Mouse (Mus musculus): ENCODE measurements around the gene E030030I06Rik.
"Not testable (repeated sequence)": the region's sequence is repeated elsewhere in the genome, so short reads cannot be mapped to it uniquely, and the experiment has no call there.

The E030030I06Rik gene

DNA sequence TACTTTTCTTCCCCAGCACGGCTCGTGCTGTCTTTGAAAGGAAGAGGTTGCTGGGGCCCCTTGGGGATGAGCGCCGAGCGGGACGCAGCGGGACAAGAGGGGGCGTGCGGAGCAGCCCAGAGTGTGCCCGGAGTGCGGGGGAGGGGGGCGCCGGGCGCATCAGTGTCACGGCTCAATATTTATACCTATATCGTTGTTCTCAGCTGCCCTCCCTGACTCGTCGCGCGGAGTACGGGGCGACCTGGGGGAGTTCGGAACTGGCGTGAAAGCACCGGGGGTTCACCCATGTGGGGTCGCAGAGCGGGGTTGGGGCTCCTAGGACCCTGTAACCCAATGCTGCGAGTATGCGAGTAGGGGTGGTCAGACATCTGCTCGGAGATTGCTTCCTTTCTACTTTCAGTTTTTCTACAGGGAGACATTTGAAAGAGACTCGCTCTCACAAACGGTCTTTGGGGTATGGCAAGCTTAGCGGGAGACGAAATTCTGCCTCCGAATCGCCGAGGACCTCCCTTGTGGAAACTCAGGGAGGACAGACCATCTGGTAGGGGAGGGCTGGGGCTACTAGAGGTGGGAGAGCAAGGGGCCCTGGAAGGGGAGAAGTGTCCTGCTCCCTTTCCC, at the start of gene E030030I06Rik:
E030030I06Rik (minus strand) TSS at position 198 of the 618 bp plus-strand sequence.
- DNase-seq (ENCODE audit: low spot score), result no peak

DNA sequence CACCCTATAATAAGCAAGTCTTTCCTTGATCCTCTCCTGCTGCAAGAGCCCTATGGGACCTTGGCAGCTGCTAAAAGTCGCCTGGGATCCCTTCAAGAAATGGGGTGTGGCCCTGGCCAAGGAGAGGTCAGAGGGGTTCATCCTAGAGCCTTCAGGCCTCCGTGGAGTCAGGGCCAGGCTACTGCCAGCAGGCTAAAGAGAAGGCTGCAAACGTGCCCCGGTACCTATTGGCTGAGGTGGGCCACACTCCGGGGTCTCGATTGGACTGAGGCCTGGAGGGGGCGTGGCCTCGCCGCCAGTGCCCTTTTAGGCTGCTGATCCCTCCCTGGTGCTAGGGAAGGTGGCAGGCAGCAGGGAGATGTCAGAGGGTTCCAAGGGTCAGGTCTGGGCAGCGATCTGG, 42.0 kb upstream of the E030030I06Rik start:
- DNase-seq (ENCODE audit: low spot score), result not testable (repeated sequence)

DNA sequence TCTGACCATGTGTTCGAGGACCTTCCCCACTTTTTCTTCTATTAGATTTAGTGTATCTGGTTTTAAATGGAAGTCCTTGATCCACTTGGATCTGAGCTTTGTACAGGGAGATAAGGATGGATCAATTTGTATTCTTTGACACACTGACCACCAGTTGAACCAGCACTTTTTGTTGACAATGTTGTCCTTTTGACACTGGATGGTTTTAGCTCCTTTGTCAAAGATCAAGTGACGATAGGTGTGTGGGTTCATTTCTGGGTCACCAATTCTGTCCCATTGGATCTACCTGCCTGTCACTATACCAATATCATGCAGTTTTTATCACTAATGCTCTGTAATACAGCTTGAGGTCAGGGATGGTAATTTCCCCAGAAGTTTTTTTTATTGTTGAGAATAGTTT, 27.4 kb upstream of the E030030I06Rik start:
- DNase-seq (ENCODE audit: low spot score), result not testable (repeated sequence)

DNA sequence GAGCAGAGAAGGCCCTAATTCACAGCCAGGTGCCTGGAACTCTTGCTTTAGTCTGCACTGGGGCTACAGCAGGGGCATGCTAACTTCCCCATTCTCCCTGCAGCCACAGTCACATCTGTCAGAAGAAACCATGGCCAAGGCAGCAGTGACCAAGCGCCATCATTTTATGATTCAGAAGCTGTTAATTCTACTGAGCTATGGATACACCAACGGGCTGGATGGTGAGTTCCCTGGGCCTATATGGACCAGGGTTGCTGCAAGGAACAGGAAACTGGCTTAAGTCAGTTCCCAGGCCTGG, 25.1 kb upstream of the E030030I06Rik start:
- DNase-seq (ENCODE audit: low spot score), result not testable (repeated sequence)

DNA sequence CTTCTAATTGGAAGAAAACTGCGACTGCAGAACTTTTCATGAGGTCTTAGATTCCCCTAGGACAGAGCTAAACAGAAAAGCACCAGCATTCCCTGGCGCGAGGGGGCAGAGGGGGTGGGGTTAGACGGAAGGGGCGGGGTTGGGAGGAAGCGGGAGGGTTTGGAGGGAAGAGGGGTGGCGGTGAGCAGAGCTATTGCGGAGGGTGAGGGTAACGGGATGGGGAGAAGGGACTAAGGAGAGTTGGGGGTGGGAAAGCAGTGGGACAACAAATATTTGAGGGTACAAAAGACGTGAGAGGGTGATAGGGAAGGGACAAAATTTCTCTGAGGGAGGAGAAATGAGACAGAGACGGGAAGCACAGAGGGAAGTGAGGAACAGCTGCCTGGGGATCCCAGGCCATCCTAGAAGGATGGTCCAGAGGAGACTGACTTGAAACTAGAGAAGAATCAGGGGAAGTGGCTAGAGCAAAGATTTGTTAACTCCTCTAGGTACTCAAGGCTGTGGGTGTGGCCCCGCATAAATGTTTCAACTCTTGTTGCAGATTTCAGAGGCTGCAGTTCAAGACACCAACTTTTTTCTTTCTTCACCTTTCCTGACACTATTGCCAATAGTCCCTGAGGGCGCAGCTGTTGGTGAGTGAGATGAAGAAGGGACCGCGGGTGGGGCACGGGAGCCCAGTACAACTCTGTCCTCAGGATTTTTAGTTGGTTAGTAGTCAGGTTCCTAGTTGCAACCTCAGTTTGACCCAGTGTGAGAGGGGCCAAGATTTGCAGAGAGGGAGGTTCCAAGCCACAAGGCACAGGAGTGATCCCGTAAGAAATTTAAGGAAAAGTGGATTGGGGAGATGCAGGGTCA, 24.5 kb upstream of the E030030I06Rik start:
- not testable (repeated sequence) for DNase-seq (ENCODE audit: low spot score)

DNA sequence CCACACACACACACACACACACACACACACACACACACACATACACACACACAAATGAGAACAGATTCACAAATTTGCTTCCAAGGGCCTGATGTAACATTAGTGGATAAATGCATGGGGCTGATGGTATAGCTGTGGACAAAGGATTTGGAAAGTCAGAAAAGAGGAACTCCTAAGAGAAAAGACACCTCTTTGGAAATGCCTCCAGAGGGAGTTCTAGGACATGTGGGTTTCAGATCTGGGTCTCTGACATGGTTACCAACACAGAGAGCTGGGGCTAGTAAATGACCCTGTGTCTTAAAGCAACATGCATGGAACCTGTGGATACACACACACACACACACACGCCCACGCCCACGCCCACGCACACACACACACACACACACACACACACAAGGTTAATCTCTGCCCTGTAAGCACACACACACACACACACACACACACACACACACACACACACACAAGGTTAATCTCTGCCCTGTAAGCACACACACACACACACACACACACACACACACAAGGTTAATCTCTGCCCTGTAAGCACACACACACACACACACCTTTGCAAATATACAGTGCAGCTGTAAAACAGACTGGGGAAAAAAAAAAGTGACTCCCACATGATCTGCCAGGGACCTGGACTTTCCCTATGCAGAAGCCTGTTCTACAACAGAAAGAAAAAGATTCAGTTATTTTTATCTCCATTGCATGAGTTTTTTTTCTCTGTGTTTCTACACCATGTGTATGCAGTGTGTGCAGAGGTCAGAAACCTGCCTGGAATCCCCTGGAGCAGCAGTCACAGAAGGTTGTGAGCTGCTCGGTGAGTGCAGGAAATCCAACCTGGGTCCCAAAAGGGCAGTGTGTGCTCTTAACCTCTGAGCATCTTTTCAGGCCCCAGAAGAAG, 23.6 kb upstream of the E030030I06Rik start:
- DNase-seq (ENCODE audit: low spot score), result not testable (repeated sequence)

DNA sequence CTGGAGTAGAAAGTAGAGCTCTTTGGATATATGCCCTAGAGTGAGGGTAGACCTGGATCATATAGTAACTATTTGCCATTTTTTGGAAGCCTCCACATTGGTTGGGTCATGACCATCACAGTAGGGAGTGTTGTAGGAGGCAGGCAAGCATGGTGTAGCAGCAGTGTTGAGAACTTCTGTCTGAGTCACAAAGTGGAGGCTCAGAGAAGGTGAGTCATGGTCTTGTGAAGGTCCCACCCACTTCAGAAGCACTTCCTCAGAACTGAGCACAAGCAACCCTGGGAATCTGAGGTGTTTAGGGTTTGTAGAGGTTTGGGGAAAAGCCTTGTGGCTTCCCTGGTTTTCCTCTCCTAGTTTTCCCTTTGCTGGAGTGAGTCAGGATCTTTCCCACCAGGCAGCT, 20.0 kb upstream of the E030030I06Rik start:
- not testable (repeated sequence) for DNase-seq (ENCODE audit: low spot score)

DNA sequence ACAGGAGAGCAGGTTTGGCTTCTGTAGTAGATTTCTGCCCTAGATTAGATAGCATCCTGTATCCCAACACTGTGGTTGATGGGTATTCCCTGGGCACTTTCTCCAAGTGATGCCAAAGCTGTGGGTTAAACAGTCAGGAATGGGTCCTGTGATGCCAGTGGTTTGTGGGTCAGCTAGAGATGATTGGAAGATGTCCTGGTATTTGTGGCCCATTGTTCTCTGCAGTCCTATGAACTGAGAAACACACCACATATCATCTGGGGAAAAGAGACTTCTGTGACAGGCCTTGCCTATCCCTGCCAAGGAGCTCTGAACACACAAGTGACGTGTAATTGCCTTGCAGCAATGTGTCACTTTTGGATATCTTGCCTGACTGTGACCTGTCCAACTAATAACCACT, 18.0 kb upstream of the E030030I06Rik start:
- not testable (repeated sequence) for DNase-seq (ENCODE audit: low spot score)

DNA sequence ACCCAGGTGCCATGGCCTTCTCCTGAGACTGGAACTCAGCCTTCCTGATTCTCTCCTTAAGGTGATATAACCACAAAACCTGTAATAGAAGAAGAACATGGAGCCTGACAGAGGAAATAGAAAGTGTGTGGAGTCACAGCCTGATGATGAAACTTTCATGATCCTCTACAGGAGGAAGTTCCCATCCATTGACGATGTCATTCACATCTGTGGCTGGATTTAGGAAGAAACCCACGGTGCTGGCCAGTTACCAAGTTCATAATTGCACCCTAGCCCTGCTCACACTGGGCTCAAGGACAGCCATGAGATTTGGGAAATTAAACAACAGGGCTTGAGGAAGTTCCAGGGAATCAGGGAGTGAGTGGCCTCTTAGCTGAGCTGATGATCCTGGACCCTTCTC, 17.0 kb upstream of the E030030I06Rik start:
- DNase-seq (ENCODE audit: low spot score), result not testable (repeated sequence)

DNA sequence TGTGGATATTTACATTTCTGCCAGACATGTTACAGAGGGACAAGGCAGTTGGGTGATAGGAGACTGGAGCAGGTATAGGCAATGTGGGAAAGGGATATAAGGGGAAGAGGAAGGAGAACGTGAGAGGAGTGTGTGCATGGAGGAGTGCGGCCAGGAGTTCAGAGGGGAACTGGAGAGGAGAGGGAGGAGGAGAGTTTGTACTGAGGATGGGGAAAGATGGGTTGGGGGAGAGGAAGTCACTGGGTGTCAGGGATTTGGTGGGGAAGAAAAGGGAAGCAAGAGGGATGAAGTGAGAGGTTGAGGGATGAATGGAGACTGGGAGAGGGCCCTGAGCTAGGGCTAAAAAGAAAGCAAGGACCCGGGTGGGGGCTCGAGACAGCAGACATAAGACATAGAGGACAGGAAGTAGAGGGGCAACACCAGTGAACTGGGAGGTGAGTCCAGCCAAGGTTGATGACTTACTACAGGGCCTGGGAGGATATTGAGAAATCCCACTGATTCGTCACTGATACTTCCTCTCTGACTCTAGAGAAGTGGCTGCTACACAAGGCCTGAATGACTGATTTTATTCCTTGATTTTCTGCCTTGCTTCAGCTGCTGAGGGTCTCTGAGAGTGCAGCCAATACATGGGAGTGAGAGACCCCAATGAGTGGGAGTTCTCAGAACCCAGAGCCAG, 16.4 kb upstream of the E030030I06Rik start:
- DNase-seq (ENCODE audit: low spot score), result not testable (repeated sequence)

DNA sequence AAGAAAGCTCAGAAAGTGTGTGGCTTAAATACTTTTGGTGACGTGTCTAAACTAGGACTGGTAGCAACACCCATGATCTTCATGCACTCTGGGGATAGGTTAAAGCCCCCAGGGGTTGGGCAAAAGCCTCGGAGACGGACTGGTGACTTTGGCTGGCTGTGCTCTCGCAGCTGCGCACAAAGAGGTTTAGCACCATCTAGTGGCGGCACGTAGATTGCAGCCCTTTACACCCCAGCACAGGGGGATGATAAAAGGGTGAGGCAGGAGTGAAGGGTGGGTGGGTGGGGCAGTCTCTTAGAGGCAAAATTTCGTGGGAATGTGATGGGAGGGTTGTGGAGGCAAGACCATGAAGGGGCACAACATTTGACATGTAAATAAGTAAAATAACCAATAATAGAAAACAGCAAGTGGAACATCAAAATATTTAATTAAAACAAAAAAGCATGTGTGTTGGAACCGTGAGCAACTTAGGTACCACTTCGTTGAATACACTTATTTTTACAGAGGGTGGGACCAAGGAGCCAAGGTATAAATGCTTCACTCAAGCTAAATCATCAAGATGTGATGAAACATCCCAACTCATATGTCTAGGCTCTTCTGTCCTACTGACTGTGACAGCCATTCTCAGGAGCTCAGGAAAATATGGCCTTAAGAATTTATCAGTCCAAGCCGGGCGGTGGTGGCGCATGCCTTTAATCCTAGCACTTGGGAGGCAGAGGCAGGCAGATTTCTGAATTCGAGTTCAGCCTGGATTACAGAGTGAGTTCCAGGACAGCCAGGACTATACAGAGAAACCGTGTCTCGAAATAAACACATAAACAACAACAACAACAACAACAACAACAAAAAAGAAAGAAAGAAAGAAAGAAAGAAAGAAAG, 14.9 kb upstream of the E030030I06Rik start:
- DNase-seq (ENCODE audit: low spot score), result peak; percentile 42

DNA sequence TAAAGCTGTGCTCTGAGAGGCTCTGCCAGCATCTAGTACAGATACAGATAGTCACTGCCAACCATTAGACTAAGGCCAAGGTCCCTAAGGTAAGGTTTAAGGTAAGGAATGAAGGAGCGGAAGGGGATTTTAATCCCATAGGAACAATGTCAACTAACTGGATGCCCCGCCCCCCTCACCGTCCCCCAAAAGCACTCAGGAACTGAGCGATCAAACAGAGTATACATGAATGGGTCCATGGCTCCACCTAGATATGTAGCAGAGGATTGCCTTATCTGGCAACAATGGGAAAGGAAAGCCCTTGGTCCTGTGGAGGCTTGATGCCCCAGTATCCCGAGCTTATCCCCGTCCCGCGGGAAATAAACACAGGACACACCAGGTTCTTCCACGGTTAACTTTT, 14.2 kb upstream of the E030030I06Rik start:
- not testable (repeated sequence) for DNase-seq (ENCODE audit: low spot score)

DNA sequence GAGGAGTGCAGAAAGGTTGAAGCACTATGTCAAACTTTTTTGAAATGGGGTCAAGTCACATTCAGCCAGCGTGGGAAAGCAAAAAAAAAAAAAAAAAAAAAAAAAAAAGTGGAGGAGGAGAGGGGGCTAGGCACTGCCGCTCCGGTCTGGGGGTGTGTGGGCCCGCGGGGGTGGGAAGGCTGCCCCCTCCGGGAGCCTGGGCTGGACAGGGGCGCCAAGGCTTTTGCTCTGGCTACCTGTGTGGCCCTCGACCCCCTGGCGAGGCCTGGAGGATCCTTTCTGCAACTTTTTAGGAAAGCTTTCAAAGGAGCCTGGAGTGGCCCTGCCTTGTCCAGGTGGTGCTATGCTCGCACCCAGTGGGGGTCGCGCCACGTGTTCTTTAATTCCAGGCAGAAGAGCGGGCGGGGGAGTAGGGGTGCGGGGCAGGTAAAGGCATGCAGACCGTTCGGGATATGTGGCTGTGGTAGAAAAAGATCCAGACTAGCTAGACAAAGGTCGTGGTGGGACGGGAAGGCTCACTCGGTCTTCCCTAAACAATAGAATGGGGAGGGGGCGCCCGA, 10.6 kb upstream of the E030030I06Rik start:
- no peak for DNase-seq (ENCODE audit: low spot score)

DNA sequence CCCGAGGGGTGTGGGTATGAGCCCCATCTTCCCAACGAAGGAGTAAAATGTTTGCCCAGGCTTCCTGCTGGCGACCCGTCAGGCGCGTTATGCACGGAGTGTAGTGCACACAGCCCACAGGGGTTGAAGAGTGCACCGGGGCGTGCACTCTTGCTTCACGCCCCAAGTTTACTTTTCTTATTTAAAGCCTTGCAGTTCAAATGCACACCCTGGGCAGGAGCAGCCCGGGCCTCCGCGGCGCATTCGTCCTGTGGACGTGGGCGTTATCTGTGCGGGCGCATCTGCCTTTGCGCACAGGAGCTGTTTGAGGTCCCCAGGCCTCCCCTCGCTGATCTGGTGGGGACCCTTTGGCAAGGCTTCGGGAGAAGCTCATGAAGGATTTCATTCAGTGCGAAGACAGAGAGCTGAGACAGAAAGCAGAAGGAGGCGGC, 10.1 kb upstream of the E030030I06Rik start:
- DNase-seq (ENCODE audit: low spot score), result no peak

DNA sequence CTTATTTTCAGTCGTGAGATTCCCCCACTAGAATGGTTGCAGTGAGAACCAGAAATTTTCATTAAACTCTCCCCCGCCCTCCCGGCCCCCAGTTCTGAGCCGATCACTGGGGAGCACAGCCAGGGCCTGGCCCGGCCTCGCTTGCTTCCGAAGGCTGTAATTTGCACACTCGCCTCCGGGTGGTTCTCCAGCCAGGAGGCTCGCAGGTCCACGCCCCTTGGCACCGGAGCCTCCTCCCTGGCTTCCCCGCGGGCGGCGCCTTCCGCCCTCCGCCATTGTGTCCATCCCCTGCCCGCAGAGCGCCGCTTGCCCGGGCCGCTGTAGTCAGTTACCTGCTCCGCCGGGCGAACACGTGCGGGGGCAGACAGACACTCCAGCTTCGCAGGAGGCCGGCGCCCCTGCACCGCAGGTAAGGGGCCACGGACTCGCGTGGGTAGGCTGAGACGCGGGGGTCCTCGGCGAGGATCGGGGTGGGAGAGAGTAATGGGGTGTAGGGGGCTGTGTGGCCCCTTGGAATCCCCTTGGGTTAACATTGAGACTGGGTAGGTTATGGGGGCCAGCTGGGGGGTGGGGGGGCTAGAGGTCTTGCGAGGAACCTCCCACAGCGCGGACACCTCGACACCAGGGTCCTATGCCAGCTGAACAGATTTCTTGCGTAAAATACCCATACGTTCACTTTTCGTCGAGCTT, 9.4 kb upstream of the E030030I06Rik start, which contains the start of the genes Raet1e and H60b:
Raet1e (plus strand) TSS at position 260 of the 690 bp plus-strand sequence.
H60b (plus strand) TSS at position 277 of the 690 bp plus-strand sequence.
- not testable (repeated sequence) for DNase-seq (ENCODE audit: low spot score)

DNA sequence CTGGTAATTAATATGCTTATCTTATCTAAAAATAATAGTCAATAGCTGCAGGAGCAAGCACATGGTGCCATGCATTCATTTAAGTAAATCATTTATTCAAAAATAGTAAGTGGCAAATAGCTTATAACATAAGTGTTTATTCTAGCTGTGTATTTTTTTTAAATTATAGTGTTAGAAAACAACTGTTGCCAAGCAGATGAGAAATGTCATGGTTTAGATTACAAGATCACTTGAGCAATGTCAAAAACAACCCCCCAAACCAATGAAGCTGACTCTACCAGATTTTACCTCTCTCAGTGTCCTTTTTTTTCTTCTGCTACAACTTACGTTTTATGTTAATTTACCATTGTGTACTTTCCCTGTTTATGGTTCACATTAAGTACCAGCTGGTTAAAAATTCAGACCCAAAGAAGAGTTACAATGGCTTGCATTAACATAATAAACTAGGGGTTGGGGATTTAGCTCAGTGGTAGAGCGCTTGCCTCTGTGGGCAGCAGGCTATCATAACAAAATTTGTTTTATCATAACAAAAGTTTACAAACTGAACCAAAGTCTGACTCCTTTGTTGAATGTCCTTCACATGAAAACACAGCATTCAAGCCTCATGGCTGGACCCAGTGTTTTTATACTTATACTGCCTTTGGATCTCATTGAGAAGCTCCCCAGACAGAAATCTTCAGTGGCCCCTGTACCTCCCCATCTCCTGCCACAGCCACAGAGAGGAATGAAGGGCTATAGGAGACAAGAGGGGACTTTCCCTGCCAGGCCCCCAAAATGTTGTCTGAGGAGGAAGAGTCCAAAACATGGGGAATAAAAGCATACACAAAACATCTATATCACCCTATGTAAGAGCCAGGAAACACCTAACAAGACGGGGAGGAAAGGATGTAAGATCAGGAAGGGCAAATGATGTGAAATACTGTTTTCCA, 6.1 kb upstream of the E030030I06Rik start:
- DNase-seq (ENCODE audit: low spot score), result no peak

DNA sequence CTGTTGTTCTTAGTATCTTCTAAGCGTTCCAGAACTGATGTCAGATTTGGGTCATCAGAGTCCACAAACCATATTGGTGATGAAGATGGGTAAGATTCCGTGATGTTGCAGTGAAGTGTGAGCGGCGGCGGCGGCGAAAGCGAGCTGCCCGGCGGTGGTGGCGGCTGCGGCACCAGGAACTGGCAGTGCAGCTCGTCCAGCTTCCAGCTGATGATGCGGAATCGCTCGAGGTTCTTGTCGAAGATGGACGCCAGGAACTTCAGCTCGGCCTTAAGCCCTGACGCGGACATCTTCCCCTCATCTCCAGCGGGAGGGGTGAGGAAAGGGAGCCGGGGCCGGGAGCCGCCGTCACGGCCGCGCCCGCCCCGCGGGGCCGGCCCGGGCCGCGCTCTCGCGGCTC, 5.1 kb upstream of the E030030I06Rik start:
- not testable (repeated sequence) for DNase-seq (ENCODE audit: low spot score)

DNA sequence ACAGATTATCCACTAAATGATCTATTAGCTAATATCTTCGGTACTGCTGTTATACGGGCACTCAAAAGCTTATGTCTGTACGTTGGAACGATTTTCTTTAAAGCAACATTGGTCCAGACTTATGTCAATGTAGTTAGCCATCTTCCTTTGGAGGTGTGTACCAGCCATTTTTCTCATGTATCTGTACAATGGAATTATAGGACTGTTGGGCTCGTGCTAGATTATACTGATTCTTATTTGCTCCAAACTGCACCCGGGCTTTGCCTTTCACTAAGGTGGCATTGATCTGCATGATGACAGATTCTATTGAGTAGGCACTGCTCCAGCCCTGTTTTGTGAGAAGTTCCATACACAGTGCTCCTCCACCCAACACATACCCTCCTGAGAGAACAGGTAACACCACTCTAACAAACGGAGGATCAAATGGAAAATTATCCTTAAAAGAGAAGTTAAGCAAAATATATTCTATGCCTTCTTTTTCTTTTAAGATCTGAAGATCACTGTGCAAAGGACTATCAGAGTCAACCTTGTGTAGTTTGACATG, 4.1 kb upstream of the E030030I06Rik start:
- not testable (repeated sequence) for DNase-seq (ENCODE audit: low spot score)

Measured in spleen, adult 12 weeks (tissue).